Mouse (Mus musculus) B cell, adult 67 days (primary cell): ENCODE data around the gene Olfr1137. TPM values are rescaled to one million over a fixed set of nuclear protein-coding genes. Genes with fewer than 3 reads are reported as not detected.

Experiments used
- total RNA-seq, 2 experiments: library from RNA; stranded (reverse); gene quantifications; 4 replicates each; pipeline ENCODE4 v1.2.4; 2023

The Olfr1137 gene
- not detected for total RNA-seq

GRCm38 (mm10) chr2:87713079-87713478, at the start of gene Olfr1137:
Olfr1137 (minus strand) TSS chr2:87713179.

GRCm38 (mm10) chr2:87753891-87754290, 40.9 kb upstream of the Olfr1137 start, which contains the start of gene Olfr1141:
Olfr1141 (minus strand) TSS chr2:87753991.

GRCm38 (mm10) chr2:87743452-87743851, 30.5 kb upstream of the Olfr1137 start, which contains the start of gene Olfr1140:
Olfr1140 (plus strand) TSS chr2:87743752.

GRCm38 (mm10) chr2:87739878-87740277, 26.9 kb upstream of the Olfr1137 start, which contains the start of gene Olfr1138:
Olfr1138 (minus strand) TSS chr2:87739978.

GRCm38 (mm10) chr2:87693847-87694246, 19.1 kb downstream of the Olfr1137 start, which contains the start of gene Olfr1136:
Olfr1136 (minus strand) TSS chr2:87693947.

GRCm38 (mm10) chr2:87673564-87673963, 39.4 kb downstream of the Olfr1137 start, which contains the start of gene Olfr1135:
Olfr1135 (minus strand) TSS chr2:87673664.

Other genes starting within 250 kb of the Olfr1137 start
- gene Pramel7, start 216.1 kb downstream of the Olfr1137 start, total RNA-seq = not detected
- not detected for gene Pramel6, start 206.6 kb downstream of the Olfr1137 start, total RNA-seq
- not detected for gene Olfr153, start 181.4 kb downstream of the Olfr1137 start, total RNA-seq
- not detected for gene Olfr1128, start 167.6 kb downstream of the Olfr1137 start, total RNA-seq
- not detected for gene Olfr1129, start 139.3 kb downstream of the Olfr1137 start, total RNA-seq
- not detected for gene Olfr1130, start 107.0 kb downstream of the Olfr1137 start, total RNA-seq
- not detected for gene Olfr1131, start 86.1 kb downstream of the Olfr1137 start, total RNA-seq
- not detected for gene Olfr1132, start 75.6 kb downstream of the Olfr1137 start, total RNA-seq
- not detected for gene Olfr1133, start 65.8 kb downstream of the Olfr1137 start, total RNA-seq
- not detected for gene Olfr1134, start 54.7 kb downstream of the Olfr1137 start, total RNA-seq
- gene Olfr1135, start 39.5 kb downstream of the Olfr1137 start, total RNA-seq = not detected
- gene Olfr1136, start 19.2 kb downstream of the Olfr1137 start, total RNA-seq = not detected
- not detected for gene Olfr1138, start 26.8 kb upstream of the Olfr1137 start, total RNA-seq
- gene Olfr1140, start 30.6 kb upstream of the Olfr1137 start, total RNA-seq = not detected
- gene Olfr1141, start 40.8 kb upstream of the Olfr1137 start, total RNA-seq = not detected
- not detected for gene Olfr152, start 66.3 kb upstream of the Olfr1137 start, total RNA-seq
- not detected for gene Olfr1143, start 87.4 kb upstream of the Olfr1137 start, total RNA-seq
- not detected for gene Olfr1145, start 96.6 kb upstream of the Olfr1137 start, total RNA-seq
- gene Olfr1148, start 117.4 kb upstream of the Olfr1137 start, total RNA-seq = not detected
- not detected for gene Olfr1150-ps1, start 130.8 kb upstream of the Olfr1137 start, total RNA-seq
- not detected for gene Olfr1151, start 142.7 kb upstream of the Olfr1137 start, total RNA-seq
- gene Olfr1152, start 153.3 kb upstream of the Olfr1137 start, total RNA-seq = not detected
- gene Olfr1153, start 181.8 kb upstream of the Olfr1137 start, total RNA-seq = not detected
- gene Olfr1154, start 192.0 kb upstream of the Olfr1137 start, total RNA-seq = not detected
- gene Olfr1155, start 232.0 kb upstream of the Olfr1137 start, total RNA-seq = not detected
- not detected for gene Olfr1156, start 239.9 kb upstream of the Olfr1137 start, total RNA-seq